Mouse (Mus musculus): ENCODE measurements around the gene Hmgb2.
"Not testable (repeated sequence)": the region's sequence is repeated elsewhere in the genome, so short reads cannot be mapped to it uniquely, and the experiment has no call there.

The Hmgb2 gene

DNA sequence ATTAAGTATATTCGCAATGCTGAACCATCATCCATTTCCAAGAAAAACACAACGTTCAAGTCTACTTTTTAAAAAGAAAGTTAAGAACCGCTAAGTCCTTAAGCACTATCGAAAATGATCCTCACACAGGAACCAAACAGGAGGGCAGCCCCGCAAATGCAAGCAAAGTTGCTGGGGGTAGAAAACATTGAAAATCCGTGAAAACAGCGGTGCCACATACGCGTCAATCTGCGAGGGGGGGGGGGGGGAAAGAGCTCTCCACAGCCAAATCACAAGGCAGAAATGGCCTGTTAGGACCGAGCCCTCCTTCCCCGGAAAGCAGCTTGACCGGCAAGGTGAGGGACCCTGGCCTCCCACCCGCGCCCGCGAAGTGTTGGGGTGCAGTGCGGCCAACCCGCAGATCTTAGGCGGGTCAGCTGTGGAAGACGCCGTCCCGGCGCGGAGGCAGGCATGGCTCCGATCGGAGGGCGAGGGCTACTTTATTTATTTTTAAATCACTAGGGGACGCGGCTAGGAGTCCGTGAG lies 854 bp upstream of the Hmgb2 start:
- no peak for DNase-seq (ENCODE audit: extremely low spot score, low spot score)

DNA sequence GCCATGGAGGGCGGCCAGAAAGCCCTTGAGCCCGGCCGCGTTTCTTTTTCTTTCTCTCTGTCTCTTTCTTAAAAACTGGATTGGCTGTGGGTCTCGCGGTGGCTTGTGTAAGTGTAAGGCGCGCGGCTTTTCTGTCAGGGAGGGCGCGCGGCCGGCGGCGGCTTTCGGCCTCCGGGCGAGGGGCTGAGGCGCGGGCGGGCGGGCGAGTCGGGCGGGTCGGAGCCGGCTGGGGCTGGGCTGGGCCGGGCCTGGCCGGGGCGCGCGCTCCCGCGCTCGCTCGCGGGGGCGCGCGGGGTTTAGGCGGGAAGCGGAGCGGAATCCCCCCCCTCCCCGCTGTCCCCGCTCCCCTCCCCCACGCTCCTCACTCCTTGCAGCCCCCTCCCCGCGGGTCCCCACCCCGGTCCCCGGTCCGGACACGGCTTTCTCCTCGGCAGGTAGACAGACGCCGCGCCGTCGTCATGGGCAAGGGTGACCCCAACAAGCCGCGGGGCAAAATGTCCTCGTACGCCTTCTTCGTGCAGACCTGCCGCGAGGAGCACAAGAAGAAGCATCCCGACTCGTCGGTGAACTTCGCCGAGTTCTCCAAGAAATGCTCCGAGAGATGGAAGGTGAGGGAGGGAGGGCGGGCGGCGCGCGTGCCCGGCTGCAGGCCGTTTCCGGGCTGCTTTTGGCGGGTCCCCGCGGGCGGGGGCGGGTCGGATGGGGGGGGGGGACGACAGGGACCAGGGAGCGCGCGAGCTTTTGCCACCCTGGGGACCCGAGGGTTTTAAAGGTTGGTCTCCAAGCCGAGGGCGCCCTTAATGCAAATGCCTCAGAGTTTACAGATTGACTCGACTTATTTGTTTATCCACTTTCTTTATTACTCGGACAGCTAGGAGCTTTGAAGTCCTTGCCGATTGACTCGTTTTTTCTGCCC lies 692 bp downstream of the Hmgb2 start:
- peak; percentile 70 for DNase-seq (ENCODE audit: extremely low spot score, low spot score)

DNA sequence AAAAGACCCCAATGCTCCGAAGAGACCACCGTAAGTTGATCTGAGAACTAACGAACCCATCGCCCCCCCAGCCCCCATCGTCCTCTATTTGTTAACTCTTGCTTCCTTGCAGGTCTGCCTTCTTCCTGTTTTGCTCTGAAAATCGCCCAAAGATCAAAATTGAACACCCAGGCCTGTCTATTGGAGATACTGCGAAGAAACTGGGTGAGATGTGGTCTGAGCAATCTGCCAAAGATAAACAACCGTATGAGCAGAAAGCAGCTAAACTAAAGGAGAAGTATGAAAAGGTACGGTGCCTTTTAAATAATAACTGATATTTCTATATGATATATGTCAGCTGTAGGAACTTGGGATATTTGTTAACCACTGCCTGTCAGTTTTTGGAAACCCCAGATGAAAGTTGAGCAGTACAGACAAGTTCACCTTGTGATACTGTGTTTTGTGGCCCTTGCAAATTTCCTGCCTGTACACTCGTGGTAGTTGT lies 1.5 kb downstream of the Hmgb2 start:
- not testable (repeated sequence) for DNase-seq (ENCODE audit: extremely low spot score, low spot score)

DNA sequence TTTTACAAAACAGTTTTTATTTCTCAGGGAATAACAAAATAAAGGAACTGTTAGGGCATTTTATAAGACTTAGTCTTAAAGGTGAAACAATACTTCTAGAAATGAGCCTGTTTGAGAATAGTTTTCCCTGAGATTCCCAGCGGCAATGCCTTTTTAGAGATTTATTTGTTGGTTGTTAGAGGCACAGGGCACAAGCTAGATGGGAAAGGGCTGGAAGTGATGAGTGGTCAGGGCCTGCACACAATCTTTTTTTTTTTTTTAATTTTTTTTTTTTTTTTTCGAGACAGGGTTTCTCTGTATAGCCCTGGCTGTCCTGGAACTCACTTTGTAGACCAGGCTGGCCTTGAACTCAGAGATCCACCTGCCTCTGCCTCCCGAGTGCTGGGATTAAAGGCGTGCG lies 5.0 kb downstream of the Hmgb2 start:
- not testable (repeated sequence) for DNase-seq (ENCODE audit: extremely low spot score, low spot score)

DNA sequence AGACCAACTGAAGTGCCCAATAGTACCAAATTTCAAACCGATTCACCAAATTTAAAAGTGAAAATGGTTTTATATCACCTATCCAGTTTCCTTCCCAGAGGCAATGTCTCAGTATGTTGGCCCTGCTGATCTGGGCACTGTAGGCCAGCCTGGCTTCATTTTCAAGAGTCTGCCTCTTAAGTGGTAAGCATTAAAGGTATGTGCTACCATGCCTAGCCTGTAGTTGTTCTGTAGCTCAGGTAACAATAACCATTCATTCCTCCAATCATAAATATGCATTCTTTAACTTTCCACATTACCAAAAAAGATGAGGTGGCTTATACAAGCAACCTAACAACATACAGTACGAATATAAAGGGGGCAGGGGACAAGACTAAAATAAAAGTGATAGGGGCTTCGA lies 6.0 kb downstream of the Hmgb2 start:
- no peak for DNase-seq (ENCODE audit: extremely low spot score, low spot score)

DNA sequence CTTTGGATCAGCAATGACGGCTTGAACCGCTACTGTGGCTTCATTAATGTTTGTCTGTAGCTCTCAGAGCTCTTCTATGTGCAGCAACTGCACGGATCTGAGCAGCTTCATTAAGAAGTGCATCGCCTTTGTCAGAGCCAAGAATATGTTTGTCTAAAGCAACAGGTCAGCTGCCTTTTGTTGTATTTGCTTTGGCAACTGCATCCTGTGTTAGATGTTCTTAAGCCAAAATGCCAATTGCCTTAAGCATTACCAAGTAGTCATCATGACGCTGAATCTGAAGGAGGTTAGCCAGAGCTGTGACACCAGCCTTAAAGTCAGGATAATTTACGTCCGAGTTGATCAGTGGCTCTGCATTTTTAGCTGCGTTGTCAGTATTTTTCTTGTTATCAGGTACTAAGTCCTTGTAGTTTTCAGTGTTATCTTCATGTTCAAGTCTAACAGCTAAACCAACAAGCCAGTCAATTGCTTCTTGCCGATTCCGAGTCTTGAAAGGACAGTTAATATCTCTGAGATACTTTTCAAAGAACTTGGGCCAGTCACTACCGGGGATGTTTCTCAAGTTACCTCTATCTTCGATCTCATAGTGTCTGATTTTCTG lies 8.6 kb downstream of the Hmgb2 start:
- no peak for DNase-seq (ENCODE audit: extremely low spot score, low spot score)

DNA sequence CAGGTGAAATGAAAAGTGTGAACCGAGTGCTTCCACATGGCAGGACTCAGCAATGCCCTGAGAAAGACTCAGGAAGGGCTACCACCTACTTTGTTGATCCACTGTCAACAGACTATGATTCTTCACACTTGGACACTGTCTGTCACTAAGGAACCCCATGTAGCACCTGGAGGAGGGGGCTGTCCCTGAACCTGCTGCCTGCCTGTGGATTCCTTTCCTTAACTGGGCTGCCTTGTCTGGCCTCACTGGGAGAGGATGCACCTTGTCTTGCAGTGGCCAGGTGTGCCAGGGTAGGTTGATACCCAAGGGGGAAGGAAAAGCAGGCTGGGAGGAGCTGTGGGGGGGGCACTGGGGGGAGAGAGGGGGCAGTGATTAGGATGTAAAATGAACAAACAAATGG lies 16.3 kb downstream of the Hmgb2 start:
- no peak for DNase-seq (ENCODE audit: extremely low spot score, low spot score)

DNA sequence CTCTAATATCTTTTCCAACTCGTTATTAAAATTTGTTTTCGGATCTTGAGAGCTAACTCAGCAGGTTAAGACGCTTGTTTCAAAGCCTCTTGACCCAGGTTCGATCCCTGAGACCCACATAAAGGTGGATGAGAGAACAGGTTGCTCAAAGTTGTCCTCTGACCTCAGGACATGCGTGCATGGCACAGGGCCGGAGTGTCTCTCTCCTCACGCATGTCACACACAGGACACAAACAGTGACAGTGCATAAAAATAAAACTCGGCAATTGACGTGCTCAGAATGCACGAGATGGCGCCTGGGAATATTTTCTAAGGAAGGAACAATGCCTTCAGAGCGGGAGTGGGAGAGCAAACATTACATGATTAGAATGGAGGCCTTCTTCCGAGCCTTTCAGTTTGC lies 18.5 kb downstream of the Hmgb2 start:
- DNase-seq (ENCODE audit: extremely low spot score, low spot score) = no peak

DNA sequence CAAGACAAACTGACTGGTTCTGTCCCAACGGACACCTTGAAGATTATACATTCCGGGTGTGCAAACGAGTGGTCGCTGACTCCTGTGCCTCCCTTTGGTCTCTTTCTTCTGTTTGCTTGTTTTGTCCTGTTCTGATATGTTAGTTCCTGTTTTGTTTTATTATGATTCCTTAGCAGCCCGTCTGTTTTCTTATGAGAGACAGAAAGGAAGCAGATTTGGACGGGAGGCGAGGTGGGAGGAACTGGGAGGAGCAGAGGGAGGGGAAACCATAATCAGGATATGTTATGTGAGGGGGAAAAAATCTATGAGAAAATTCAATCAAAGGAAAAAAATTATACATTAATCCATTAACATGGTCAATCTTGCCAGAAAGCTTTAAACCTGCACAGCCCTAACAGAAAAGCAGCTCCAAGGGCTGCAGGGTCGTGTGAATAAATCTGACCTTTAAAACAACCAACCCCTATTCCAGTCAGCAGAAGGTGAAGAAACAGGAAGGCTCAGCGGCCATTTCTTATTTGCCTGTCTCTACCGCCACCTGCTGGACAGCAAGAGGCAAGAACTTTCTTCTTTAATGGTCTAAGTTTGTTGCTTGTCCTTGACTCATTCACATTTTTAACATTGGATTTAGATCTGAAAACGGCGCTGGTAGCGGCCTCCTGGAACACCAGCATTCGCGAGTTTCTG lies 19.1 kb downstream of the Hmgb2 start:
- DNase-seq (ENCODE audit: extremely low spot score, low spot score) = peak; percentile 72

DNA sequence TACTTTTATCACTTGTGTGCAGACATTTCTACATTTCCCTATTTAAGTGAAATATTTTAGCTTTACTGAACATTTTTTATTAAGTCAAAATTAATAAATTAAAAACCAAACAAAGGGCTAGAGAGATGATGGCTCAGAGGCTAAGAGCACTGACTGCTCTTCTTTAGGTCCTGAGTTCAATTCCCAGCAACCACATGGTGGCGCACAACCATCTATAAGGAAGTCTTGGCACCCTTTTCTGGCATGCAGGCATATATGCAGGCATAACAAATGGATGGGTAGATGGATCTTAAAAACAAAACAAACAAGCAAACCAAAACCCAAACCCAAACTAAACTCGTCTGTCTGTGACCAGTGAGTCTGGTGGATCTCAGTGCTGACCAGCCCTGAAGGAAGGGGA lies 20.5 kb downstream of the Hmgb2 start:
- DNase-seq (ENCODE audit: extremely low spot score, low spot score) = no peak

DNA sequence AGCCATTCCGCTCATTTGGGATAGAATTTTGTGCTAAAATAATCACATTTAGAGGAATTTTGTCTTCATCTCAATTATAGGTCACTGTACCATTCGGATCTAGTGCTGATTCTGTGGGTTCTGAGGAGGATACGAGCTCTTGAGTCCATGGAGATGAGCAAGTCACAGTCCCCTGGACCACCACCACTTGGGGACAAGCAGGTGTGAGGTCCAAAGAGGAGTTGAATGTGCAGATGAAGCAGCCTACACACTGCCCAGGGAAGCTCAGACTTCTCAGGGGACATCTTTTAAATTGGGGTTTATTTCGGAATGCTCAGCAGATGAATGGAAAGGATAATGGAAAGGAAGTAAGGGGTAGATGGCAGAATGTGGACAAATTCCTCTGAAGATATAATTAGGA lies 21.4 kb downstream of the Hmgb2 start:
- DNase-seq (ENCODE audit: extremely low spot score, low spot score) = no peak

DNA sequence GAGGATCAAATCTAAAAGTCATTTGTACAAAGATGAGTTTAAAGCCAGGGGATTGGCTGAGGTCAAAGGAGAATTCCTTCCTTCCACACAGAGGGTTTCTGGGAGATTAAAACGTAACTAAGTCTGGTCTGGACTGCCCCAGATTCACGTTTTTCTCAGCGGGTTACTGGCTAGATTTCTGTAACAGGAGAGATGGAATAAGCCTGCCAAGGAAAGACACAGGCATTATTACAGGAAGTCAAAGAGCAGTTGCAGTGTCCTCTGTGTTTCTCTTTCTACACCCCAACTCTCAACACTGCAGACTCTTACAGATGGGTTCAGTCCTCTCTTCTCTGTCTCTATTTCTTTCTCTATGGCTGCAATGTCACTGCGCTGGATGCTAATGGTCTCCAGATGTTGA lies 22.8 kb downstream of the Hmgb2 start:
- DNase-seq (ENCODE audit: extremely low spot score, low spot score) = no peak

DNA sequence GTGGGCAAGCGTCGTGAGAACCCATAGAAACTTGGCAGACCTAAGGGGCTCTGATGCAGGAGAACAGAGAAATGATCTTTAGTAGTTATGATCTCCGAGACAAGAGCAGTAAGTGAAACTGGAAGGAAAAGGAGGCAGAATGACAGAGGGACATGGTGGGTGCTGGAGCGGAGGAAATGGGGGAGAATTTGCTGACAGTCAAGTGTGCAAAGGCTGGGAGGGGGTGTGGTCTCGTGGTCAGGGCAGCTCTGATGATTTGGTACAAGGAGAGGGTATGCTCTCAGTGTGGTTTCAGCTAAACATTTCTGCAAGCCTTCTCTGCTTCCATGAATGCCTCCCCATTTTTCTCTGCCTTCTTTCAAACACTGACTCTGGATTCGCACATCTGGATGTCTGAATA lies 24.5 kb downstream of the Hmgb2 start:
- no peak for DNase-seq (ENCODE audit: extremely low spot score, low spot score)

DNA sequence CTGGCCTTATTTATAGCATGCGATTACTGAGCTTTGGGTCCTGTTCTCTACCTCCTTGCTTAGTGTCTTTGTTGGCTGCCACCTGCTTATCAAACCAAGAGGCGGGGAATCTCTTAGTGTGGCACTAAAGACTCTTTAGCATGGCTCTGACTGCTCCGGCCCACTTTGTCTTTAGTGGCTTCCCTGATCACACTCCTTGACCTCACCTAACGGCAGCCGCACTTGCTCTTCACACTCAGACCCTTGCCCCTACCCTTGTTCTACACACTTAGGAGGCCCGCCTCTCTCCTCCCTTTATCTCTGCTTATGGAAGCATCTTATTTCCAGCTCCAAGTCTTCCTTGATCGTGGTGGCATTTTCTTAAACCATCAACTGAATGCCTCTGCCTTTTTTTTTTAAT lies 26.9 kb downstream of the Hmgb2 start:
- DNase-seq (ENCODE audit: extremely low spot score, low spot score) = no peak

DNA sequence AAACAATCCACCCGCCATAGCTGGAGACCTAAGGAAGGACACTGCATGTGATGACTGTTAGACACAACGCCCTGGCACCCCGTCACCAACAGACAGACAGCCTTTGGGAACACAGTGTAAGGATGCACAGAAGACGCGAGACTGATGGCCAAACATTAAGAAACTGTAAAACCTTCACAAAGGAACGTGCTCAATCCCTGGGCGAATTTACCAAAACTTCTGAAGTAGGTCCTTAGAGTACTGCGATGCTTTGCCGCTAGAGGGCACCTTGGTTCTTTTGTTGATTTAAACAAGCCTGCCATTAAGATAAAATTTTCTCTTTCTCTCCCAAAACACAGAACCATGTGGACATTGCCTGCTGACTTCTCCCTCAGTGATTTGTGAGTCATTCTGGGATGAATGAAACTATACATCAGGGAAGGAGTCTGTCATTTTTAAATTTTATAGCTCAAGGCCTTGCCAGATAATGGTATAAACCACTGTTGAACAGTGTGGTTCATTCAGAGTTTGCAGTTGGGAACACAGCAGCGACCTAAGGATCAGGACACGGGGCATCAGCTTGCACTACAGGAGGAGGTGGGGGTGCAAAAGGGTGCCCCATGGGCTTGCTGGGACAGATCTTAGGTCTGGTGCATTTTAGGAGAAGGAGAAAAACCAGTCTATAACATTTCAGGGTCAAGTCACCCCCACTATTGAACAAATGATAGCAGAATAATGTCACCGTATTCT lies 28.6 kb downstream of the Hmgb2 start:
- peak; percentile 57 for DNase-seq (ENCODE audit: extremely low spot score, low spot score)

DNA sequence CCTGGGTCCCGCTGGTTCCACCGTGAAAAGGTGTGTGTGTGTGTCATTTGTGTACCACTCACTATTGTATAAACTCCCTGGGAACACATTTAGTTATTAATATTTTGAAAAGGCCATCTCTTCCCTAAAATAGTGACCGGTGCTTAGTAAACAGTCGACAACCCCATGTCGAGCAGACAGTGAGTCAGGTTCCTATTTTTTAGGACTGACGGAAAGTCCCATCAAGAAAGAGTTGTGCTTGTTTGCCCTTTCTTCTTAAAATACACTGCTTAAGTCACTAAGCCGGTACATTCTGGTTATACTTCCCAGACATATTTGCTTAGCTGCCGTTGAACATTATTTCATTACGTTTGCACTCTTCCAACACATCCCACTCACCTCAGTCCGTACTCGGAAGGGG lies 29.2 kb downstream of the Hmgb2 start:
- DNase-seq (ENCODE audit: extremely low spot score, low spot score) = no peak

DNA sequence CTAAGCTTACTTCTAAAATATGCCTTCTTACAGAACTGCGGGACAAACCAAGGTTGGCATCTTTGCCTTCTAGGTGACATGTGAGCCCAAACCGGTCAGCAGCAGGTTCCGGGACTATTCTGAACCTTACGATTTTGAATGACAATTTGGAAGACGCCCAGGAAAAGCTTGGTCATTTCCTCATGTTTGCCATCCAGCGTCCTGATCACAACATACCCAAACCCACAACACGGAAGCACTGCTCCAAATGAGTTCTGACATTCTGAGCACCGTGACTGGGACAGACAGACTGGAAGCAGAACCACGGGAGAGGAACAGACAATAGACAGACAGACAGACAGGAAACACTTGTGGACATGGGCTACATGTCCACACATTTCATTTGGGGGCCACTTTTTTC lies 29.7 kb downstream of the Hmgb2 start:
- DNase-seq (ENCODE audit: extremely low spot score, low spot score) = no peak

DNA sequence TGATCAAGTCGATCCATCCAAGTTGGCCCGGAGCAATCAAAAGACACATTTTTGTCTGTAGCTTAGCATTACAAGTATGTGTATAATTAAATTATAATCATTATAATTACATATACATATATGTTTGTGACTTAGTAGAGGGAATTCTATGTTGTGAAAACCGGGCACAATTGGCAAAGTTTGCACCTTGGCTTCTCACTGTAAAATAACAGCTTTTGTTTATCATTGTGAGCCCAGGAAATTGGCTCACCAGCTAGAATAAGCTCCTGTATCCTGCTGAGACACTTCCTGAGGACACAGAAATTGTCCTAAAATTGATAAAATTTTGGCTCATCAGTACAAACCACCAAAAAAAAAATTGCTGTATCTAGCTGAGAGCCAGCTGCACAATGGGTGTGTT lies 34.7 kb downstream of the Hmgb2 start:
- DNase-seq (ENCODE audit: extremely low spot score, low spot score) = no peak

DNA sequence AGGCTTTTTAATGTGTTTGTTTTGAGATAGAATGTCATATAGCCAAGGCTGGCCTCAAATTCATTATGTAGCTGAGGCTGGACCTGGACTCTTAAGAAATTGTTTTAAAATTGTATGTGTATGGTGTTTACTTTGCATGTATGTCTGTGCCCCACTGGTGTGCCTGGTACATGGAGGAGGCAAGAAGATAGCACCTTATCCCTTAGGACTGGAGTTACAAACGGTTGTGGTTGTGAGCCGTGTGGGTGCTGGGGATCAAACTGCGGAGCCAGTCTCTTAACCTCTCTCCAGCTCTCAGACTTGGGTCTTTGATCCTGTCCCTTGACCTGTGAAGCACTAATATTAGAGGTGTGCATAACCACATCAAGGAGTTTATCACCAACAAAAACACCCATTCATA lies 35.1 kb downstream of the Hmgb2 start:
- DNase-seq (ENCODE audit: extremely low spot score, low spot score) = no peak

DNA sequence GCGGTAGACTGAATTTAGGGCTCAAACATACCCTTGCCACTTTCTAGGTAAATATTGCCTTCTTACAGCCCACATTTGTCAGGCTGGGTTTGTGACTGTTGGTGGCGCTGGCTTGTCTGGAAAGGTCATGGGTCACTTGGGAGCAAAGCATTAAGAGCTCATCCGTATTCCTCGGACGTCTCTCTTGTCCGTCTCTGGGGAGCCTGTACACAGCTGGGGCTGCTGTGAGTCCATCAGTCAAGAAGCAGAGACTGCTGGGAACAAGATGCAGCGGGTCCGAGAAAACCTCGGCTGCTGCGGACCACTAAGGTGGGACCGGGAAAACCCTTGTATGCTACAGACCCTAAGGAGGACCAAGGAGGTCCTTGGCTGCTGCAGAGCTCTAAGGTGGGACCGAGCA lies 35.9 kb downstream of the Hmgb2 start:
- peak; percentile 49 for DNase-seq (ENCODE audit: extremely low spot score, low spot score)
